Mouse (Mus musculus) heart, adult 9 months (tissue): Measurements from ENCODE around the gene Grm4.
"Not testable (repeated sequence)": the region's sequence is repeated elsewhere in the genome, so short reads cannot be mapped to it uniquely, and the experiment has no call there.

ENCODE experiments used
- DNase-seq, 2 experiments: peaks; one replicate each; pipeline ENCODE4 v3.0.0; 2022; ENCODE audit warnings: low spot score in 2 of 2

Grm4 gene

GRCm38 (mm10) chr17:27393432-27393831 lies 127.8 kb downstream of the Grm4 start:
- DNase-seq: no peak

GRCm38 (mm10) chr17:27392918-27393317 lies 128.3 kb downstream of the Grm4 start:
- peak; percentile 4 to 6 for DNase-seq

- DNase-seq: no peak
These were observed 131.2 kb downstream of the Grm4 start for GRCm38 (mm10) chr17:27390019-27390418.

GRCm38 (mm10) chr17:27389221-27390000 lies 131.8 kb downstream of the Grm4 start:
- no peak for DNase-seq

- no peak for DNase-seq
These were observed 134.8 kb downstream of the Grm4 start for GRCm38 (mm10) chr17:27386438-27386837.

- no peak for DNase-seq
These were observed 135.5 kb downstream of the Grm4 start for GRCm38 (mm10) chr17:27385513-27386261.

- DNase-seq: no peak
These were observed 138.3 kb downstream of the Grm4 start for GRCm38 (mm10) chr17:27382916-27383315.

- not testable (repeated sequence) for DNase-seq
These were observed 140.2 kb downstream of the Grm4 start for GRCm38 (mm10) chr17:27380911-27381459.

GRCm38 (mm10) chr17:27378977-27379376 lies 142.2 kb downstream of the Grm4 start:
- no peak for DNase-seq

GRCm38 (mm10) chr17:27377151-27377550 lies 144.1 kb downstream of the Grm4 start:
- no peak for DNase-seq

- no peak for DNase-seq
These were observed 145.7 kb downstream of the Grm4 start for GRCm38 (mm10) chr17:27375551-27375950.
